Mouse (Mus musculus) forebrain, embryonic 10.5 days (tissue): ENCODE results near the gene Ccz1. TPM values are rescaled to one million over a fixed set of nuclear protein-coding genes. Genes with fewer than 3 reads are reported as not detected.

Source experiments
- DNase-seq: peaks from one replicate; pipeline ENCODE4 v3.0.0-alpha.2; 2017; ENCODE audit warnings: low spot score; ENCODE audit errors: extremely low spot score
- H3K27ac ChIP-seq: fragments of 300-500 bp; sonication (generic); 2 replicates; pipeline ENCODE4 v1.5.1; 2016; ENCODE audit warnings: mild to moderate bottlenecking
- H3K27me3 ChIP-seq: fragments of 300-500 bp; sonication (generic); 2 replicates; pipeline ENCODE4 v1.6.1; 2016; ENCODE audit warnings: mild to moderate bottlenecking; ENCODE audit not compliant: poor library complexity, severe bottlenecking
- H3K36me3 ChIP-seq: fragments of 300-500 bp; sonication (generic); replicated peaks from 2 replicates; pipeline ENCODE4 v1.6.1; 2016; ENCODE audit warnings: mild to moderate bottlenecking, moderate library complexity
- H3K4me1 ChIP-seq: fragments of 300-500 bp; sonication (generic); 2 replicates; pipeline ENCODE4 v1.6.1; 2016
- H3K4me3 ChIP-seq: fragments of 300-500 bp; sonication (generic); 2 replicates; pipeline ENCODE4 v1.5.1; 2016; ENCODE audit warnings: mild to moderate bottlenecking, moderate library complexity
- H3K9me3 ChIP-seq: fragments of 300-500 bp; sonication (generic); 2 replicates; pipeline ENCODE4 v1.6.1; 2016; ENCODE audit warnings: mild to moderate bottlenecking, moderate library complexity
- WGBS: fragments of 180-500 bp; shearing (Covaris S2); methylation state at CpG from one replicate; pipeline ENCODE4 v1.1.7; 2016; 5-methylcytosine and 5-hydroxymethylcytosine counted together
- polyA plus RNA-seq: library from polyadenylated mRNA; unstranded; fragments of >200 nt; fragmentation: Nextera tagmentation; extraction: Ambion mirVana; gene quantifications from 2 replicates; pipeline ENCODE4 v1.2.1, GENCODE M21; 2016

The Ccz1 gene
- 104 and 107 TPM in 2 replicates for polyA plus RNA-seq

DNA sequence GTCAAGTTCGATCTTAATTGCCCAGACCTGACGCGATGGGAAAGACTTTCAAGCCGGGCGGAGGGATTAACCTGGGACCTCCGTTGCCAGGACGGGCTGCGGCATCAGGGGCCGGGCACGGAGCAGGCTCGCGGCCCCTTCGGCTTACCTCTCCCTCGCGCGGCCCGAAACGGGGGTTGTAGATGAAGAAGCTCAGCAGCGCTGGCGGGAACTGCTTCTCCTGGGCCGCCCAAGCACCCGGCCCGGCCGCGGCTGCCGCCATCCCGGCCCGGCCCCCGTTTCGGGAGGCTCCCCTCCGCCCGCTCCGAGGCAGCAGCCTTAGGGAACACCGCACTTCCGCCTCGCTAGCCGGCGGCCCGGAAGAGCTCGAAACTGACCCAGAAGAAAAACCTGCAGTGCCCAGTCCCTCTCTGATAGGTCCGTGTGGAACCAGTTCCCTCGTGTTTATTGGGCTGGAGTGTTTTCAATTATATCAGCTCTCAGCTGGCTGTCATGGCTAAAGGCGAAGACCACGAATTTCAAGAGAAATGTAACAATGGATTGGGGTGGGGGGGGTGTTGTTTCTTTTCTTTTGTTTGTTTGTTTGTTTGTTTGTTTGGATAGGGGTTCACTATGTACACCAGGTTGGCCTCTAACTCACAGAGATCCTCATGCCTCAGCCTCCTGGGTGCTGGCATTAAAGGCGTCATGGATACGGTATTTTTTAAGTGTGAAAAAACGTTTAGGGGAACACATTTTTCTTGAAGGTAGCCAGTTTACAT is at the start of gene Ccz1:
TSS of gene Ccz1 (minus strand) at position 327 of the 761 bp plus-strand sequence.
- H3K9me3 ChIP-seq, result no peaks in the 10 kb centered on the region
- peak within 1 kb of the TSS; percentile 92 for H3K27ac ChIP-seq
- 4% methylated on average over 47 of the region's 47 CpGs for WGBS
- peak within 1 kb of the TSS; percentile 82 for H3K4me3 ChIP-seq
- H3K4me1 ChIP-seq, result peaks cover 5% of the 10 kb centered on the region
- H3K27me3 ChIP-seq, result no peaks in the 10 kb centered on the region
- peaks cover 29% of the 10 kb centered on the region for H3K36me3 ChIP-seq
- DNase-seq, result peak; percentile 84

- WGBS, result 66% methylated on average over 5 of the region's 5 CpGs
- no peaks in the 10 kb centered on the region for H3K4me1 ChIP-seq
- no peak overlapping the region for H3K4me3 ChIP-seq
- peaks cover 2% of the 10 kb centered on the region; the same call in 1 of the 2 replicates for H3K9me3 ChIP-seq
- H3K36me3 ChIP-seq, result no peaks in the 10 kb centered on the region
- no peak overlapping the region for H3K27ac ChIP-seq
- DNase-seq, result no peak
- no peaks in the 10 kb centered on the region for H3K27me3 ChIP-seq
Observed at GRCm38 (mm10) chr5:144064093-144064492, 49.4 kb upstream of the Ccz1 start.

GRCm38 (mm10) chr5:144054340-144054739 is 39.7 kb upstream of the Ccz1 start:
- WGBS, result 92% methylated on average over 6 of the region's 6 CpGs
- no peak overlapping the region for H3K4me3 ChIP-seq
- DNase-seq, result no peak
- H3K9me3 ChIP-seq, result no peaks in the 10 kb centered on the region
- no peak overlapping the region for H3K27ac ChIP-seq
- H3K27me3 ChIP-seq, result no peaks in the 10 kb centered on the region
- no peaks in the 10 kb centered on the region for H3K36me3 ChIP-seq
- H3K4me1 ChIP-seq, result no peaks in the 10 kb centered on the region

DNA sequence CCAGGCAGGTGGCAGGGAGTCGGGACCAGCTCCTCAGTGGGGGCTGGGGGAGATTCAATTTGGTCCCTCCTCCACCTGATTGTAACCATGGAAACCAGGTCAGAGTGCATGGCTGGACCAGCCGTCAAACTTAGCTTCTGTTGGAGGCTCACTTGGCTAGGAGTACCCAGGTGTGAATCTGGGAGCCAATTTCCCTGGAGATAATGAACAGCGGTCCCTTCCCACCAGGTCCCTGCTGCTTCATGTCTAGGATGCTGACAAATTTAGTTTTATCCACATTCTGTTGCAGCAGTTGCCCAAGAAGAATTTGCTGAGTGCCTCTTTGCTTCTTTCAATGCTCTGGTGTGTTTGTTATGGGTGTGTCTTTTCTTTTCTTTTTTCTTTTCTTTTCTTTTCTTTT is 38.8 kb upstream of the Ccz1 start:
- Histone ChIP-seq H3K36me3 (no peaks in the 10 kb centered on the region), H3K9me3 (no peaks in the 10 kb centered on the region), H3K27me3 (no peaks in the 10 kb centered on the region), H3K4me3 (no peak overlapping the region), H3K4me1 (no peaks in the 10 kb centered on the region), H3K27ac (no peak overlapping the region)
- 64% methylated on average over 3 of the region's 3 CpGs for WGBS
- no peak for DNase-seq

GRCm38 (mm10) chr5:144051268-144051667 is 36.6 kb upstream of the Ccz1 start:
- H3K4me3 ChIP-seq, result no peak overlapping the region
- no peaks in the 10 kb centered on the region for H3K27me3 ChIP-seq
- H3K27ac ChIP-seq, result no peak overlapping the region
- no peak for DNase-seq
- peaks cover 6% of the 10 kb centered on the region; the same call in 1 of the 2 replicates for H3K4me1 ChIP-seq
- no peaks in the 10 kb centered on the region for H3K36me3 ChIP-seq
- no peaks in the 10 kb centered on the region for H3K9me3 ChIP-seq

- Histone ChIP-seq H3K27me3 (no peaks in the 10 kb centered on the region), H3K4me1 (peaks cover 6% of the 10 kb centered on the region; the same call in 1 of the 2 replicates), H3K9me3 (no peaks in the 10 kb centered on the region), H3K36me3 (no peaks in the 10 kb centered on the region), H3K27ac (no peak overlapping the region), H3K4me3 (no peak overlapping the region)
- WGBS, result 78% methylated on average over 3 of the region's 3 CpGs
- DNase-seq, result no peak
Observed at GRCm38 (mm10) chr5:144049881-144050280, 35.2 kb upstream of the Ccz1 start.

DNA sequence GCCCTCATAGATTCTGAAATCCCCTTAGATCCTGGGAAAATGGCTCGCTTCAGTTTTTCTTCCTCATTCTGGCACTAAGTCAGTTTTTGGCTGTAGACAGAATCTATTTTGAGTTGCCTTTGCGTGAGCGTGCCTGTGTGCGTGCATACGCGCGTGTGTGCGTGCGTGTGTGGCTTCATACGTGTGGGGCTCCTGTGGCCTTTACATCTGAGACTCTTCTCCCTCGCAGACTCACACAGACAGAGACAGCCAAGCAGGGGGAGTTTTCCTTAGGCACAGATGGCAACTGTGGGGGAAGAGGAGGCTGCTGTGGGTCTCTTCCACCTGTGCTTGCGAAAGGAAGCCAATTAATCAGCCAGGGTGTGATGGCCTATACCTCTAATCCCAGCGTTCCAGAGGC is 32.6 kb upstream of the Ccz1 start:
- H3K27ac ChIP-seq, result no peak overlapping the region
- no peaks in the 10 kb centered on the region for H3K27me3 ChIP-seq
- WGBS, result 66% methylated on average over 13 of the region's 13 CpGs

DNA sequence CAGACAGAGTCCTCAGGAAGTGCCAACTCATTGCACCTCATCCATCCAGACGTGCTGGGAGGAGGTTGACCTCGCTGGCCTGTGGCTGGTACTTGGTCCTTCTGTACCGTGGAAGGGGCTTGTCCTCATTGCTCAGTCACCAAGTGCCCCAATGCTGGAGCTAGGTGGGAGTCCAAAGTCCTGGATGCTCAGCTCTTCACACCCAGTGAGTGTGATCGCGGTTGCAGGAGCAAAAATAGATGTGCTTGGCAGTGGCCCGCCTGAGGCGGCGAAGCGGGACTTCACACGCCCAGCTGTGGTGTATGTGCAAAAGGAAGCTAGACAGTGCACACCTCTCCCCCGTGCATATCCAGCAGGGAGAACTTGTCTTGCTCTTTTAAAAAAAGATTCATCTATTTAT is 28.5 kb upstream of the Ccz1 start:
- H3K36me3 ChIP-seq, result no peaks in the 10 kb centered on the region
- 92% methylated on average over 11 of the region's 11 CpGs for WGBS
- DNase-seq, result no peak
- peaks cover 6% of the 10 kb centered on the region; the same call in 1 of the 2 replicates for H3K4me1 ChIP-seq
- H3K4me3 ChIP-seq, result no peak overlapping the region
- H3K27ac ChIP-seq, result no peak overlapping the region
- peaks cover 10% of the 10 kb centered on the region for H3K9me3 ChIP-seq
- no peaks in the 10 kb centered on the region for H3K27me3 ChIP-seq

More for the DNA sequence above, 32.6 kb upstream of the Ccz1 start:
- no peak for DNase-seq
- peaks cover 6% of the 10 kb centered on the region; the same call in 1 of the 2 replicates for H3K4me1 ChIP-seq
- no peak overlapping the region for H3K4me3 ChIP-seq
- no peaks in the 10 kb centered on the region for H3K9me3 ChIP-seq
- H3K36me3 ChIP-seq, result no peaks in the 10 kb centered on the region

DNA sequence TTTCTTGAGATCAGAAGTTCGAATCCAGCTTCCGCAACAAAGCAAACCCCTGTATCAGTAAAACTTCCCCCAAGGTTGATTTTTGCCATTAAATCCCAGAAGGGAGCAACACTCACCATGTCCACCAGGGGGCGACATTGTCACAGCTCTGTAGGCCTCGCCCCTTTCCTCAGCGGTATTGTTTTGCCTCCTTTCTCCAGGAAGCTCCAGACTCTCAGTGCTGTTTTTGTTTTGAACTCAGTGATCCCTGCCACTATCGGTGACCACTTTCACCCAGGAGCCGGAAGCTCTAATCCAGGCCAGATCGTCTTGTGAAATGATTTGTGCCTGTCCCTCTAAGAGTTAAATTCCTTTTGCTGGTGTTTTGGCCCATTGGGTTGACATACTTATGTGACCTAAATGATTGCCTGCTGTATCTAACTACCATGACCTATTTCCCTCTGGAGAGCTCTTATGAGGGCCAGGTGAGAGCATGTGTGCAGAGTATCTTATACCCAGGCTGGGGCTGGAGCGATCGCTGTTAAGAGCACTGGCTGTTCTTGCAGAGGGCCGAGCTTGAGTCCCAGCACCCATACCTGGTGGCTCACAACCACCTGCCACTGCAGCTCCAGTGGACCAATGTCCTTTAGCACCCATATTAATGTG is 26.2 kb upstream of the Ccz1 start:
- Histone ChIP-seq H3K4me3 (no peak overlapping the region), H3K27me3 (no peaks in the 10 kb centered on the region), H3K27ac (0 out of 2 replicates have a peak overlapping the region, but pooled peaks have one; percentile 35), H3K9me3 (peaks cover 10% of the 10 kb centered on the region), H3K36me3 (no peaks in the 10 kb centered on the region), H3K4me1 (no peaks in the 10 kb centered on the region)
- 45% methylated on average over 11 of the region's 11 CpGs for WGBS
- DNase-seq, result peak; percentile 76

DNA sequence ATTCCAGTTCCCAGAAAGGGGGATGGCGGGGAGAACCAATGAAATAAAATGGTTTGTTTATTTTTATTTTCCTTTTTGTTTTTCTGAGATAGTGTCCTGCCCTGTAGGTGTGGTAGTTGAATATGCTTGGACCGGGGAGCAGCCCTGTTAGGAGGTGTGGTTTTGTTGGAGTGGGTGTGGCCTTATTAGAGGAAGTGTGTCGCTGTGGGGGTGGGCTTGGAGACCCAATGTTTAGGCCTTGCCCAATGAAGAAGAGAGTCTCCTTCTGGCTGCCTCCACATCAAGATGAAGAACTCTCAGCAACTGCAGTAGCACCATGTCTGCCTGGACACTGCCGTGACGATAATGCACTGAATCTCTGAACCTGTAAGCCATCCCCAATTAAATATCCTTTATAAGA is 25.2 kb upstream of the Ccz1 start:
- Histone ChIP-seq H3K4me3 (no peak overlapping the region), H3K27ac (no peak overlapping the region), H3K27me3 (no peaks in the 10 kb centered on the region), H3K36me3 (no peaks in the 10 kb centered on the region), H3K4me1 (no peaks in the 10 kb centered on the region), H3K9me3 (peaks cover 10% of the 10 kb centered on the region)
- DNase-seq, result no peak
- WGBS, result 91% methylated on average over 5 of the region's 5 CpGs

DNA sequence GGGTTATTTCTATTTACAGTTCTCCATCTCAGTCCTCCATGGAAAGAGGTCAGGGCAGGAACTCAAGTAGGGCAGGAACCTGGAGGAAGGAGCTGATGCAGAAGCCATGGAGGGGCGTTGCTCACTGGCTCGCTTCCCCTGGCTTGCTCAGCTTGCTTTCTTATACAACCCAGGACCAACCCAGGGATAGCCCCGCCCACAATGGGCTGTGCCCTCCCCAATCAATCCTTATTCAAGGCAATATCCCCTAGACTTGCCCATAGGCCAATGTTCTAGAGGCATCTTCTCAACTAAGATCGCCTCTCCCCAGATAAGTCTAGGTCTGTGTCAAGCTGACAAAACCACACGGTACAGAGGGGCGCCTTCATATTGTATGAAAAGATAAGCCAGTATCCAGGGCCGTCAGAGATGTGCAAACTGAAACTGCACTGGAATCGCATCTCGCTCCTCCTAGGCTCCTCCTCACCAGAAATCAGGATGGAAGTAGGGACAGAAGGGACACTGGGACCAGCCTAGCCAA is 24.5 kb upstream of the Ccz1 start:
- H3K4me1 ChIP-seq, result no peaks in the 10 kb centered on the region
- H3K4me3 ChIP-seq, result no peak overlapping the region
- no peak for DNase-seq
- H3K36me3 ChIP-seq, result no peaks in the 10 kb centered on the region
- H3K27me3 ChIP-seq, result no peaks in the 10 kb centered on the region
- WGBS, result 78% methylated on average over 9 of the region's 9 CpGs
- no peak overlapping the region for H3K27ac ChIP-seq
- H3K9me3 ChIP-seq, result peaks cover 10% of the 10 kb centered on the region

DNA sequence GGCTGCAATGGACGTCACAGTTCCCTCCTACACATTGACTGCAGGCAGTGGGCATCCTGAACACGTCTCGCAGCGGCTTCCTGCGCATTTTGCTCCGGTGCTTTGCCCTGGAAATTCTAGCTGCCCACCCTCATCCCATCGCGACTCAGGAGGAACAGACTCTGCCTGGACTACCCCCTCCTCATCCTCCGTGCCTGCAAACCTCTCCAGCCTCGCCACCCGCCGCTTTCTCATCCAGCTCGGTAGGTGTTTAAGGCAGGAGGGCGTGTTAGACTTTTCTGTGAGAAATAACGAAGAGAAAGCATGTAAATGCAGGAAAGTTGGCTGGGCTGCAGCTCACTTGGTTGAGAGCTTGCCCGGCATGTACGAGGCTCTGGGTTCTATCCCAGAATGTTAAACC is 22.3 kb upstream of the Ccz1 start:
- Histone ChIP-seq H3K4me3 (no peak overlapping the region), H3K36me3 (no peaks in the 10 kb centered on the region), H3K9me3 (peaks cover 10% of the 10 kb centered on the region), H3K4me1 (no peaks in the 10 kb centered on the region), H3K27ac (no peak overlapping the region), H3K27me3 (no peaks in the 10 kb centered on the region)
- DNase-seq, result no peak
- 60% methylated on average over 17 of the region's 17 CpGs for WGBS

- peaks cover 4% of the 10 kb centered on the region for H3K9me3 ChIP-seq
- no peaks in the 10 kb centered on the region for H3K27me3 ChIP-seq
- DNase-seq, result no peak
- no peaks in the 10 kb centered on the region for H3K4me1 ChIP-seq
- no peak overlapping the region for H3K4me3 ChIP-seq
- WGBS, result 89% methylated on average over 7 of the region's 7 CpGs
- no peak overlapping the region for H3K27ac ChIP-seq
- H3K36me3 ChIP-seq, result no peaks in the 10 kb centered on the region
Observed at GRCm38 (mm10) chr5:144034567-144034966, 19.9 kb upstream of the Ccz1 start.
